Mouse (Mus musculus) olfactory bulb, adult 2 months (tissue): ENCODE measurements around the gene Smim7. TPM values are rescaled to one million over a fixed set of nuclear protein-coding genes. Genes with fewer than 3 reads are reported as not detected.

ENCODE experiments used
- H3K27ac ChIP-seq: fragments of 200-500 bp; 2 replicates; pipeline ENCODE4 v1.5.1; 2012; ENCODE audit warnings: low read depth, low read length; ENCODE audit not compliant: insufficient read depth
- H3K4me1 ChIP-seq: fragments of 200-500 bp; 2 replicates; pipeline ENCODE4 v1.6.1; 2012; ENCODE audit warnings: low read length; ENCODE audit not compliant: control insufficient read depth, insufficient read depth
- H3K4me3 ChIP-seq: fragments of 200-500 bp; 2 replicates; pipeline ENCODE4 v1.5.1; 2012; ENCODE audit warnings: mild to moderate bottlenecking, low read depth, low read length, moderate library complexity; ENCODE audit not compliant: insufficient read depth
- CTCF ChIP-seq: fragments of 200-500 bp; IDR thresholded peaks from 2 replicates; pipeline ENCODE4 v1.5.1; 2012; ENCODE audit warnings: low read depth, mild to moderate bottlenecking, low read length, moderate library complexity; ENCODE audit not compliant: insufficient read depth
- POLR2A ChIP-seq: fragments of 200-500 bp; IDR thresholded peaks from 2 replicates; pipeline ENCODE4 v1.6.1; 2012; ENCODE audit warnings: mild to moderate bottlenecking, low read depth, low read length, moderate library complexity; ENCODE audit not compliant: insufficient read depth
- WGBS: fragments of 180-500 bp; shearing (Covaris S2); methylation state at CpG from one replicate; pipeline ENCODE4 v1.1.7; 2018; 5-methylcytosine and 5-hydroxymethylcytosine counted together
- polyA plus RNA-seq: library from polyadenylated mRNA; stranded (reverse); fragments of >200 nt; gene quantifications from 2 replicates; pipeline ENCODE4 v1.2.4, GENCODE M21; 2012; ENCODE audit warnings: low replicate concordance; ENCODE audit not compliant: missing spikeins, insufficient read depth, insufficient read length

The Smim7 gene
- not detected in 2 replicates for polyA plus RNA-seq

DNA sequence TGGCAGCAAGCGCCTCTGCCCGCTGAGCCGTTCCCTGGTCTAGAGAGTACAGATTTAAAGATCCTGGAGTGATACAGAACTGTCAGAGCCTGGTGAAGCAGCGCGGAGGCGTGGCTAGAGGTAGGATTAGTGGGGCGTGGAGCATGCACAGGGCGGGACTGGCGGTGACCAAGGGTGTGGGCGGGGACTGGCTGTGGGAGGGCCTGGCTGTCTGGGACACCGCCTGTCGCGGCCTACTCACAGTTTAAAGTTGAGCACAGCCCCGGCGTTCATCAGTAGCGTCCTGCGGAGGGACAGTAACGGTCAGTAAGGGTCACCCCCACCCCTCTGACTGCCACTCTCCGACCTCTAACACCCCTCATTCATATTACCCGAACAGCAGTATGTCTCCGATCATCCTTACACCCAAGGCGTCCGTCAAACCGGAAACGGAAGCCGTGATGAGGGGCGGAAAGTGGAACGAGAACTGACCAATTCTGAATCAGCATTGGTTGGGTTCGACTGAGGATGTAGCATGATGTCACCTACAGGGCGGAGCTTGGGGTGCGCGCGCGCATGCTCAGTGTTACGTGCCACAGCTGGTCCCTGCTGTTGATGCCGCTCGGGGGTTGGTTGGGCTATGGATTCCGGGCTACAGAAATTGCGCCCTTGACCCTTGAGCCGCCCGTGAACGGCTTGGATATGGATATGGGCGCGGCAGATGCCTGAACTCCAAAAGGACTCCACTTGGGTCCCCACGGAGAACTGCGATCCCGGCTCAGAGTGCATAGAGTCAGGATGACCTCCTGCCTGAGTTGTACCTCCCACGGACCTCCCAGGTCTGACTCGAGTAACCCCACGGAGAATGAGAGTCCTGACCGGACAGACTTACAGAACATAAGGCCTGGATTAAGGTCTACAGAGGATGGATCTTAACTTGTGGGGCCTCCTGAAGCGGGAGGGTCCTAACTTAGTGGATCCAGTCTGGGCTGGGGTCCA is at the start of gene Smim7:
TSS of gene Smim7 (minus strand) at position 456 of the 978 bp plus-strand sequence.
- peaks cover 15% of the 10 kb centered on the region for H3K4me1 ChIP-seq
- peak within 1 kb of the TSS; percentile 82 for H3K27ac ChIP-seq
- peak within 1 kb of the TSS; percentile 79 for H3K4me3 ChIP-seq
- under 1% methylated on average over 52 of the region's 52 CpGs for WGBS
- no peak for TF ChIP-seq CTCF
- TF ChIP-seq POLR2A: peak; percentile 60; the same call in 1 of the 2 replicates

DNA sequence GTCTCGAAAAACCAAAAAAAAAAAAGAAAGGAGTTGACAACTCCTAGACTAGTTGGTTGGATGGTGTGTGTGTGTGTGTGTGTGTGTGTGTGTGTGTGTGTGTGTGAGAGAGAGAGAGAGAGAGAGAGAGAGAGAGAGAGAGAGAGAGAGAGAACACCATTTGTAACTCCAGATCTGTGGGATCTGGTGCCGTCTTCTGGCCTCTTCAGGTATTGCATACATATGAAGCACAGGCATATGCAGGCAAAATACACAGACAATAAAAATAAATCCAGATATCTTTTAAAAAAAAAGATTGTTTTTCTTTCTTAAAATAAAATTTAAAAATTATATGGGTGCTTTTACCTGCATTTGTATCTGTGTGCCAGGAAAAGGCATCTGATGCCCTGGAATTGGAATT is 19.3 kb upstream of the Smim7 start:
- no peak for TF ChIP-seq CTCF
- no peak for TF ChIP-seq POLR2A
- no peak overlapping the region for H3K4me3 ChIP-seq
- peaks cover 18% of the 10 kb centered on the region for H3K4me1 ChIP-seq
- WGBS: 65% methylated on average over 2 of the region's 2 CpGs
- H3K27ac ChIP-seq: no peak overlapping the region

DNA sequence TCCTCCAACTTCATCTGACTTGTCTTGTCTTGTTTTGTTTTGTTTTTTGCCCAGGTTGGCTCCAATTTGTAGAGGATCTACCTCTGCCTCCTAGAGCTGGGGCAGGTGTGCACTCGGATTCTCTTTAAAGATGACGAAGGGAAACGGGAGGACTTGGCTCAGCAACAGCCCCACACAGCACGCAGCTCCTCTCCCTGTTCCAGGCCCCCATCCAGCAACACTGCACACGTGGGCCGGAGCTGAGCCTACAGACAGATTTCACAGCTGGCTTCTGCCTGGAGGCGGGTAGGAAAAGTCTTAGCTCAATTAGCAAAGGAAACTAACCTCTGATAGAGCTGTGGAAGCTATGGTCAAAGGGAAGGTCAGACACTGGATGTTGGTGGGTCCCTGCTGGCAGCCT is 18.4 kb upstream of the Smim7 start:
- H3K4me3 ChIP-seq: no peak overlapping the region
- TF ChIP-seq POLR2A (no peak), CTCF (no peak)
- peak overlapping the region; percentile 29; the same call in 1 of the 2 replicates for H3K27ac ChIP-seq
- 24% methylated on average over 7 of the region's 7 CpGs for WGBS
- peaks cover 18% of the 10 kb centered on the region for H3K4me1 ChIP-seq

DNA sequence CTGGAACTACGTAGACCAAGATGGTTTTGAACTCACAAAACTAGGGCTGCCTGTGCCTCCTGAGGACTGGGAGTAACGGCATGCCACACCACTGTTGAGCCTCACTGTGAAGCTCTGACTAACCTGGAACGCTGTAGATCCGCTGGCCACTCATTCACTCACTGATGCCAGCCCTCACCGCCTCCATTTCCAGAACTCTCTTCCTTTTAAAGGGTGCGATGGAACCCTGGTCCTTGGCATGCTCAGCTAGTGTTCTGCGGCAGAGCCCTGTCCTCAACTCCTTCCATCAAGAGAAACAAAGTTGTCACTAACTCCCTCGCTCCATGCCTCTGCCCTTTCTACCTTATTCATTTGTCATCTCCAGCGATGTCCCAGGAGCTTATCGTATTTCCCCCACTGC is 18.0 kb upstream of the Smim7 start:
- Histone ChIP-seq H3K4me1 (peaks cover 18% of the 10 kb centered on the region), H3K4me3 (no peak overlapping the region), H3K27ac (0 out of 2 replicates have a peak overlapping the region, but pooled peaks have one; percentile 29)
- WGBS: 84% methylated on average over 10 of the region's 10 CpGs
- TF ChIP-seq CTCF (no peak), POLR2A (no peak)

DNA sequence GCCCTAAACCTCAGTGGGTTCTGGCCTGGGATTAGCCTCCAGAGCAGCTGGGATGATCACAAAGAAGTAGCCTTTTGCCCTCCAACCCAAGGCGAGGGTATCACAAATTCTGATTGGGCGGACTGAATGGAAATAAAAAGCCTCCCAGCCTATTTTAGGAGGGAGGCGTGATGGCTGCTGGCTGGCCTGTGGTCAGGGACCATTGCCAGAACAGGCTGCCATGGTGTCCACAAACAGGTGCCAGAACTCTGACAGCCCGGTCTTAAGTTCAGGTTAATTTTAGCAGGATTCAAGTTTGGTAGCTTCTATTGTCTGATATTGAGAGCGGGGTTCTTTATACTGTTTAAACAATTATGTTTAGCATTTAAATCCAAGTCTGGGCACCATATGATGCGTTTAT is 16.9 kb upstream of the Smim7 start:
- Histone ChIP-seq H3K4me1 (peaks cover 20% of the 10 kb centered on the region), H3K4me3 (no peak overlapping the region), H3K27ac (no peak overlapping the region)
- WGBS: 37% methylated on average over 6 of the region's 6 CpGs
- TF ChIP-seq CTCF: no peak
- TF ChIP-seq POLR2A: no peak

DNA sequence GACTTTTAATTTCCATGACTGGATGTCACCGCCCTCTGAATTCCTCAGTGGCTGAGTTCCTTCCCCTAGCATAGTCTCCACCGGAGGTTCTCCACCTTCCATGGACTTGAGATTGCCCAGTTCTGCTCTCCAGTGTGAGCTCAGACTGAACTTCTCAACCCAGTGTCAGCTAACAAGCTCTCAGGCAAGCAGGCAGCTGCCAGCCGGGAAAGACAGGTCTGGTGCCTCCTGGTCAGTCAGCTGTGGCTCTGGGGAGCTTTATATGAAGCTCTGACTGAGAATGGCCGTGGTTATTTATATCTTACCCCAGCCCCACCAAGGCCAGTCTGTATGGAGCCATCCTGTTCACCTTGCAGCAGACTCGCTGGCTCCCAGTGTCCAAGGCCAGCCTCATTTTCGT is 13.5 kb upstream of the Smim7 start:
- TF ChIP-seq POLR2A (no peak), CTCF (no peak)
- WGBS: 83% methylated on average over 6 of the region's 6 CpGs
- Histone ChIP-seq H3K4me3 (no peak overlapping the region), H3K4me1 (peaks cover 17% of the 10 kb centered on the region), H3K27ac (no peak overlapping the region)

DNA sequence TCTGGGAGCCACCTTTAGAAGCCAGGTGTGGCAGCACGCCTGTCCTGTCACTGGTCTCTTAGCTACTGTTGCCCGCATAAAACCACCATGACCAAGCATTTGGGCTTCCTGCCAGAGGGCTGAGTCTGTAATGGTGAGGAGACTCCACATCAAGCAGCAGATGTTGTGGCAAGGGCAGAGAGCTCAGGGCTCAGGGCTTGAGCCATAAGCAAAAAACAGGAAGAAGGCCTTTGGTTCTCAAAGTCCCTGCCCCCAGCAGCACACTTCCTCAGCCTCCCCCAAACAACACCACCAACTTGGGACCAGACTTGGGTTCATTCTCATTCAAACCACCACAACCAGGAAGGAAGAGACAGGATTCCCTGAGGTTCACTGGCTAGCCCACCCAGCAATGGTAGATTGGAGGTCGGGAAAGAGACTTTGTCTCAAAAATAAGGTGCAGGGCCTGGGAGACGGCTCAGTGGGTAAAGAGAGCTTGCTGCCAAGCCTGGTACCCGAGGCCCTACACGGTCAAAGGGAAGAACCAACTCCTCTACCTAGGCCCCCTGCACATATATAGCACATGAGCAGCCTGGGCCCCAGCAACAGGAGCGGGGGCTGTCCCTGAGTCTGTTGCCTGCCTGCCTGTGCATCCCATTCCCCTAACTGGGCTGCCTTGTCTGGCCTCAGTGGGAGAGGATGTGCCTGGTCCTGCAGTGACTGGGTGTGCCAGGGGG is 12.3 kb upstream of the Smim7 start:
- TF ChIP-seq CTCF (no peak), POLR2A (no peak)
- Histone ChIP-seq H3K27ac (no peak overlapping the region), H3K4me1 (peaks cover 10% of the 10 kb centered on the region; the same call in 1 of the 2 replicates), H3K4me3 (no peak overlapping the region)
- 85% methylated on average over 7 of the region's 7 CpGs for WGBS

DNA sequence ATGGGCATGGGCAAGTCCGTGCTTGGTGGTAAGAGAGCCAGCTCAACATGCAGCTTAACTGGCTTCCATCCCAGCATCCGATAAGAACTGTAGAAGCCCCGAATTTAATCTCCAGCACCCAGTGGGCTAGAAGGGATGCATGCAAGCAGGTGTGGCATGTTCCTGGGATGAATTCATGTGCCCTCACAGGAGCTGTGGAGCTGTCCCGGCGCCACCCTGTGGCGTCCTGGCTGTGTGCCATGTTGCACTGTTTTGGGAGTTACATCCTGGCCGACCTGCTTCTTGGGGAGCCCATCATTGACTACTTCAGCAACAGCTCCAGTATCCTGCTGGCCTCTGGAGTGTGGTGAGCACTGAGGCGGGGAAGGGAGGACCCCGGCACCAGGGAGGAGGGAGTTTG is 8.5 kb upstream of the Smim7 start:
- TF ChIP-seq CTCF (no peak), POLR2A (no peak)
- Histone ChIP-seq H3K4me1 (0 out of 2 replicates have a peak, but pooled peaks cover 2% of the 10 kb centered on the region), H3K4me3 (no peak overlapping the region), H3K27ac (no peak overlapping the region)
- 61% methylated on average over 9 of the region's 9 CpGs for WGBS
